Mouse (Mus musculus) heart, postnatal 14 days (tissue): ENCODE results near the gene 2010300C02Rik. TPM values are rescaled to one million over a fixed set of nuclear protein-coding genes. Genes with fewer than 3 reads are reported as not detected.

Experiments
- DNase-seq, 2 experiments: peaks; one replicate each; pipeline ENCODE4 v3.0.0; 2021 to 2022
- intact Hi-C: fragments of 180-260 bp; cut with DNase I; formaldehyde crosslinking; loops from one replicate; pipeline ENCODE4 v1.15.1; 2025
- long read RNA-seq, 2 experiments: library from polyadenylated mRNA; stranded (forward); transcript quantifications; one replicate each; pipeline ENCODE4 v2.0.0; 2021
- total RNA-seq, 2 experiments: library from RNA; stranded (reverse); gene quantifications; 2 replicates each; pipeline ENCODE4 v1.2.3; 2021

2010300C02Rik gene
- 1 to 10 TPM; 1.1 to 1.3 TPM for total RNA-seq
- long read RNA-seq, experiment 1, partial matches to known transcripts, result 1 of 2 reads
- long read RNA-seq, experiment 1, other reads (novel, unspliced or antisense), result 1 of 2 reads
- long read RNA-seq, experiment 2, partial matches to known transcripts, result 1 of 1 reads
- long read RNA-seq, experiment 2, other reads (novel, unspliced or antisense), result 0 of 1 reads

- intact Hi-C loops, result no loop called here
- peak; percentile 66 to 72 for DNase-seq
Observed at GRCm38 (mm10) chr1:37719761-37720640, at the start of gene 2010300C02Rik. Gene 2010300C02Rik (minus strand): TSS chr1:37720085.

- DNase-seq, result no peak
- intact Hi-C loops, result no loop called here
Observed at GRCm38 (mm10) chr1:37759407-37759806, 39.5 kb upstream of the 2010300C02Rik start.

GRCm38 (mm10) chr1:37744650-37745259 is 24.9 kb upstream of the 2010300C02Rik start:
- DNase-seq, result no peak
- intact Hi-C loops, result no loop called here

GRCm38 (mm10) chr1:37742602-37743270 is 22.9 kb upstream of the 2010300C02Rik start:
- intact Hi-C loops, result no loop called here
- no peak for DNase-seq

- intact Hi-C loops, result no loop called here
- DNase-seq, result no peak
Observed at GRCm38 (mm10) chr1:37742126-37742525, 22.2 kb upstream of the 2010300C02Rik start.

GRCm38 (mm10) chr1:37740161-37740802 is 20.4 kb upstream of the 2010300C02Rik start:
- DNase-seq, result peak in 1 of 2 experiments; percentile 28
- intact Hi-C loops, result no loop called here

GRCm38 (mm10) chr1:37738895-37739294 is 19.0 kb upstream of the 2010300C02Rik start:
- intact Hi-C loops, result no loop called here
- no peak for DNase-seq

- intact Hi-C loops, result no loop called here
- DNase-seq, result no peak
Observed at GRCm38 (mm10) chr1:37737045-37737444, 17.2 kb upstream of the 2010300C02Rik start.

GRCm38 (mm10) chr1:37735932-37736331 is 16.0 kb upstream of the 2010300C02Rik start:
- intact Hi-C loops, result no loop called here
- DNase-seq, result no peak

- DNase-seq, result no peak
- intact Hi-C loops, result no loop called here
Observed at GRCm38 (mm10) chr1:37734841-37735240, 15.0 kb upstream of the 2010300C02Rik start.

GRCm38 (mm10) chr1:37729353-37729752 is 9.5 kb upstream of the 2010300C02Rik start:
- intact Hi-C loops, result no loop called here
- DNase-seq, result no peak

- DNase-seq, result no peak
- intact Hi-C loops, result no loop called here
Observed at GRCm38 (mm10) chr1:37728053-37728452, 8.2 kb upstream of the 2010300C02Rik start.

GRCm38 (mm10) chr1:37727186-37727585 is 7.3 kb upstream of the 2010300C02Rik start:
- intact Hi-C loops, result no loop called here
- no peak for DNase-seq

GRCm38 (mm10) chr1:37726426-37726825 is 6.5 kb upstream of the 2010300C02Rik start:
- no peak for DNase-seq
- intact Hi-C loops, result no loop called here

- intact Hi-C loops, result no loop called here
- no peak for DNase-seq
Observed at GRCm38 (mm10) chr1:37725880-37726279, 6.0 kb upstream of the 2010300C02Rik start.

- no peak for DNase-seq
- intact Hi-C loops, result no loop called here
Observed at GRCm38 (mm10) chr1:37721092-37721491, 1.2 kb upstream of the 2010300C02Rik start.

- no peak for DNase-seq
- intact Hi-C loops, result no loop called here
Observed at GRCm38 (mm10) chr1:37719030-37719723, 708 bp downstream of the 2010300C02Rik start.

- DNase-seq, result no peak
- intact Hi-C loops, result no loop called here
Observed at GRCm38 (mm10) chr1:37718516-37718915, 1.4 kb downstream of the 2010300C02Rik start.

GRCm38 (mm10) chr1:37717415-37718195 is 2.3 kb downstream of the 2010300C02Rik start:
- no peak for DNase-seq
- intact Hi-C loops, result no loop called here
